Mouse (Mus musculus) liver, embryonic 14.5 days (tissue): ENCODE measurements around the gene Cd82. TPM values are rescaled to one million over a fixed set of nuclear protein-coding genes. Genes with fewer than 3 reads are reported as not detected.

Experiments used
- ATAC-seq: fragments of 200-750 bp; cut with Nextera tagmentation; 2 replicates; pipeline ENCODE4 v1.8.0; 2017; ENCODE audit warnings: moderate number of reproducible peaks, mild to moderate bottlenecking, moderate library complexity; ENCODE audit not compliant: insufficient read depth
- DNase-seq, 3 experiments: peaks; one replicate each; pipeline ENCODE4 v3.0.0-alpha.2; 2012 to 2013; ENCODE audit warnings: low read depth in 3 of 3, low spot score in 3 of 3
- H3K27ac ChIP-seq: fragments of 300-500 bp; sonication (generic); 2 replicates; pipeline ENCODE4 v1.5.1; 2014; ENCODE audit warnings: moderate library complexity, mild to moderate bottlenecking, control low read depth, inconsistent platforms
- H3K27me3 ChIP-seq: fragments of 300-500 bp; sonication (generic); 2 replicates; pipeline ENCODE4 v1.6.1; 2014; ENCODE audit warnings: mild to moderate bottlenecking, low read length, moderate library complexity; ENCODE audit not compliant: control insufficient read depth, insufficient read depth
- H3K36me3 ChIP-seq: fragments of 300-500 bp; sonication (generic); replicated peaks from 2 replicates; pipeline ENCODE4 v1.6.1; 2014; ENCODE audit warnings: low read depth; ENCODE audit not compliant: control insufficient read depth, insufficient read depth
- H3K4me1 ChIP-seq, 2 experiments: fragments of 200-500 bp in 1 of 2; fragments of 300-500 bp in 1 of 2; sonication (generic) in 1 of 2; replicated peaks; 2 replicates each; pipeline ENCODE4 v1.6.1; 2012 to 2014; ENCODE audit warnings: antibody characterized with exemption in 1 of 2, inconsistent platforms in 1 of 2, low read length in 1 of 2; ENCODE audit not compliant: control insufficient read depth in 2 of 2, insufficient read depth in 2 of 2
- H3K4me2 ChIP-seq: fragments of 300-500 bp; sonication (generic); 2 replicates; pipeline ENCODE4 v1.6.1; 2014; ENCODE audit warnings: low read depth, mild to moderate bottlenecking, control low read depth, moderate library complexity
- H3K4me3 ChIP-seq, 2 experiments: fragments of 200-500 bp in 1 of 2; fragments of 300-500 bp in 1 of 2; sonication (generic) in 1 of 2; 2 replicates each; pipeline ENCODE4 v1.5.1; 2012 to 2014; ENCODE audit warnings: low read depth in 2 of 2, low read length in 2 of 2, mild to moderate bottlenecking in 2 of 2, control low read depth in 1 of 2, inconsistent platforms in 1 of 2, moderate library complexity in 1 of 2; ENCODE audit not compliant: insufficient read depth in 1 of 2
- H3K9ac ChIP-seq: fragments of 300-500 bp; sonication (generic); replicated peaks from 2 replicates; pipeline ENCODE4 v1.6.1; 2014; ENCODE audit warnings: mild to moderate bottlenecking, control low read depth, moderate library complexity
- H3K9me3 ChIP-seq: fragments of 300-500 bp; sonication (generic); 2 replicates; pipeline ENCODE4 v1.6.1; 2016; ENCODE audit warnings: low read length, mixed read lengths; ENCODE audit not compliant: control insufficient read depth
- CTCF ChIP-seq: IDR thresholded peaks from 2 replicates; pipeline ENCODE4 v1.5.1; 2016; ENCODE audit warnings: antibody characterized with exemption, low read depth, control low read depth
- EP300 ChIP-seq: IDR thresholded peaks from 2 replicates; pipeline ENCODE4 v1.6.1; 2016; ENCODE audit warnings: antibody characterized with exemption, low read depth
- WGBS: fragments of 180-500 bp; shearing (Covaris S2); extraction: QIAGEN DNeasy Blood & Tissue Kit; methylation state at CpG from one replicate; pipeline ENCODE4 v1.1.7; 2014; ENCODE audit not compliant: insufficient replicate concordance; 5-methylcytosine and 5-hydroxymethylcytosine counted together
- polyA plus RNA-seq, 2 experiments: library from polyadenylated mRNA; depleted of rRNA in 1 of 2; stranded (reverse) in 1 of 2; unstranded in 1 of 2; fragments of >200 nt; fragmentation: Nextera tagmentation in 1 of 2; extraction: Ambion mirVana in 1 of 2; gene quantifications; 2 replicates each; pipeline versions ENCODE4 v1.2.1 to v1.2.3; 2012 to 2014

Gene Cd82
- polyA plus RNA-seq, 2 experiments = 58.6 to 72.2 TPM

- Histone ChIP-seq H3K27me3 (no peaks in the 10 kb centered on the region), H3K4me2 (no peak overlapping the region), H3K4me3 (no peak overlapping the region), H3K27ac (no peak overlapping the region), H3K9me3 (no peaks in the 10 kb centered on the region), H3K9ac (no peak overlapping the region), H3K4me1 (no peaks in the 10 kb centered on the region), H3K36me3 (no peaks in the 10 kb centered on the region)
- ATAC-seq (no peak), DNase-seq (no peak)
- WGBS = 47% methylated on average over 6 of the region's 6 CpGs
- no peak for TF ChIP-seq CTCF
- no peak for TF ChIP-seq EP300
Measured at GRCm38 (mm10) chr2:93391198-93391597, 71.7 kb downstream of the Cd82 start.

- Histone ChIP-seq H3K27me3 (no peaks in the 10 kb centered on the region), H3K4me1 (no peaks in the 10 kb centered on the region), H3K27ac (no peak overlapping the region), H3K9me3 (no peaks in the 10 kb centered on the region), H3K4me3 (no peak overlapping the region), H3K36me3 (no peaks in the 10 kb centered on the region), H3K9ac (no peak overlapping the region), H3K4me2 (no peak overlapping the region)
- TF ChIP-seq CTCF (no peak), EP300 (no peak)
- DNase-seq (no peak), ATAC-seq (no peak)
- WGBS = 43% methylated on average over 11 of the region's 11 CpGs
Measured at GRCm38 (mm10) chr2:93390170-93390926, 72.6 kb downstream of the Cd82 start.

GRCm38 (mm10) chr2:93386958-93387357 is 76.0 kb downstream of the Cd82 start:
- TF ChIP-seq CTCF (no peak), EP300 (no peak)
- H3K27ac ChIP-seq = no peak overlapping the region
- DNase-seq = no peak
- no peaks in the 10 kb centered on the region for H3K9me3 ChIP-seq
- WGBS = 65% methylated on average over 4 of the region's 4 CpGs
- no peak for ATAC-seq
- H3K36me3 ChIP-seq = no peaks in the 10 kb centered on the region
- no peak overlapping the region for H3K4me3 ChIP-seq
- no peaks in the 10 kb centered on the region for H3K4me1 ChIP-seq
- no peak overlapping the region for H3K9ac ChIP-seq
- H3K27me3 ChIP-seq = no peaks in the 10 kb centered on the region
- H3K4me2 ChIP-seq = no peak overlapping the region

- Histone ChIP-seq H3K9me3 (no peaks in the 10 kb centered on the region), H3K36me3 (no peaks in the 10 kb centered on the region), H3K27ac (no peak overlapping the region), H3K9ac (no peak overlapping the region), H3K4me2 (no peak overlapping the region), H3K4me1 (no peaks in the 10 kb centered on the region), H3K4me3 (no peak overlapping the region), H3K27me3 (no peaks in the 10 kb centered on the region)
- ATAC-seq = no peak
- DNase-seq = no peak
- 77% methylated on average over 5 of the region's 5 CpGs for WGBS
- TF ChIP-seq EP300 (no peak), CTCF (no peak)
Measured at GRCm38 (mm10) chr2:93383831-93384230, 79.1 kb downstream of the Cd82 start.

- H3K36me3 ChIP-seq = no peaks in the 10 kb centered on the region
- no peaks in the 10 kb centered on the region for H3K4me1 ChIP-seq
- H3K27ac ChIP-seq = no peak overlapping the region
- ATAC-seq (no peak), DNase-seq (no peak)
- H3K4me3 ChIP-seq = no peak overlapping the region
- no peaks in the 10 kb centered on the region for H3K27me3 ChIP-seq
- WGBS = 40% methylated on average over 2 of the region's 2 CpGs
- no peak for TF ChIP-seq CTCF
- no peak for TF ChIP-seq EP300
- no peak overlapping the region for H3K4me2 ChIP-seq
- no peaks in the 10 kb centered on the region for H3K9me3 ChIP-seq
- H3K9ac ChIP-seq = no peak overlapping the region
Measured at GRCm38 (mm10) chr2:93380680-93381089, 82.3 kb downstream of the Cd82 start.
